Mouse (Mus musculus): ENCODE measurements around the gene Idua.

Gene Idua

GRCm38 (mm10) chr5:108654444-108654990 is 5.6 kb upstream of the Idua start:
- no peak for ATAC-seq (ENCODE audit: low TSS enrichment)

GRCm38 (mm10) chr5:108655381-108655780 is 4.8 kb upstream of the Idua start:
- no peak for ATAC-seq (ENCODE audit: low TSS enrichment)

GRCm38 (mm10) chr5:108655891-108656650 is 4.1 kb upstream of the Idua start:
- no peak for ATAC-seq (ENCODE audit: low TSS enrichment)

- no peak for ATAC-seq (ENCODE audit: low TSS enrichment)
Measured at GRCm38 (mm10) chr5:108657406-108657805, 2.7 kb upstream of the Idua start.

GRCm38 (mm10) chr5:108658611-108659010 is 1.5 kb upstream of the Idua start:
- ATAC-seq (ENCODE audit: low TSS enrichment), result no peak

- peak; percentile 98 for ATAC-seq (ENCODE audit: low TSS enrichment)
Measured at GRCm38 (mm10) chr5:108660632-108661268, 619 bp downstream of the Idua start.

GRCm38 (mm10) chr5:108662772-108663171 is 2.6 kb downstream of the Idua start:
- no peak for ATAC-seq (ENCODE audit: low TSS enrichment)

- ATAC-seq (ENCODE audit: low TSS enrichment), result no peak
Measured at GRCm38 (mm10) chr5:108665066-108665465, 4.9 kb downstream of the Idua start.

- ATAC-seq (ENCODE audit: low TSS enrichment), result no peak
Measured at GRCm38 (mm10) chr5:108667370-108667769, 7.2 kb downstream of the Idua start.

- ATAC-seq (ENCODE audit: low TSS enrichment), result no peak
Measured at GRCm38 (mm10) chr5:108668387-108668932, 8.3 kb downstream of the Idua start.

GRCm38 (mm10) chr5:108668977-108669936 is 9.1 kb downstream of the Idua start, which contains the start of gene Dgkq:
TSS of gene Dgkq (minus strand) at chr5:108669672.
- ATAC-seq (ENCODE audit: low TSS enrichment), result peak; percentile 72

GRCm38 (mm10) chr5:108669986-108670385 is 9.9 kb downstream of the Idua start:
- ATAC-seq (ENCODE audit: low TSS enrichment), result no peak

GRCm38 (mm10) chr5:108670785-108671184 is 10.7 kb downstream of the Idua start:
- ATAC-seq (ENCODE audit: low TSS enrichment), result 0 out of 2 replicates have a peak, but pooled peaks have one; percentile 30

- ATAC-seq (ENCODE audit: low TSS enrichment), result no peak
Measured at GRCm38 (mm10) chr5:108671757-108672156, 11.6 kb downstream of the Idua start.

- no peak for ATAC-seq (ENCODE audit: low TSS enrichment)
Measured at GRCm38 (mm10) chr5:108674624-108675023, 14.5 kb downstream of the Idua start.

- ATAC-seq (ENCODE audit: low TSS enrichment), result no peak
Measured at GRCm38 (mm10) chr5:108675251-108675816, 15.2 kb downstream of the Idua start, which contains the start of gene Slc26a1. TSS of gene Slc26a1 (minus strand) at chr5:108675569.

GRCm38 (mm10) chr5:108676772-108677498 is 16.8 kb downstream of the Idua start:
- peak; percentile 56 for ATAC-seq (ENCODE audit: low TSS enrichment)

- ATAC-seq (ENCODE audit: low TSS enrichment), result peak; percentile 89
Measured at GRCm38 (mm10) chr5:108677605-108678295, 17.6 kb downstream of the Idua start.

- ATAC-seq (ENCODE audit: low TSS enrichment), result no peak
Measured at GRCm38 (mm10) chr5:108678296-108678854, 18.2 kb downstream of the Idua start.

All from frontal cortex, adult (tissue).